Mouse (Mus musculus): ENCODE data around the gene Txndc5. TPM values are rescaled to one million over a fixed set of nuclear protein-coding genes. Genes with fewer than 3 reads are reported as not detected.

Txndc5 gene
- total RNA-seq, 2 experiments from 2014 or later: 48.5 to 53.3 TPM

DNA sequence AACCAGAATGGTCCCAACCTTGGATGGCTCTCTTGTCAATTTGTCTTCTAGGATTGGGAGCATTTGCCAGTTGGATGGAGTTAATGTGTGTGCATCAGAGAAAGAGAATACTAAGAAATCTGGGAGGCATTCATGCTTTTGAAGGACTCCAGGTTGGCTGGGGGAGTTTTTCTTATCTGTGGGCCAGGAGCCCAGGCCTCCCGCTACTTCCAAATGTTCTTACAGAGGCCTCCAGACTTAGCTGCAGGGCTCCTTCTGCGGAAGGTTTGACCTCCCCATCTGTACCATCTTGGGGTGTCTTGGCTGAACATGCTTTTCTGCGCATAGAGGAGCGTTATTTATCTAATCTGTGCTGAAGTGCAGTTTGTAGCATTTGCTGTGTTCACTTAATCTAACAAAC lies 56.0 kb downstream of the Txndc5 start:
- no peak for DNase-seq (ENCODE audit: low spot score in 2 of 2)

DNA sequence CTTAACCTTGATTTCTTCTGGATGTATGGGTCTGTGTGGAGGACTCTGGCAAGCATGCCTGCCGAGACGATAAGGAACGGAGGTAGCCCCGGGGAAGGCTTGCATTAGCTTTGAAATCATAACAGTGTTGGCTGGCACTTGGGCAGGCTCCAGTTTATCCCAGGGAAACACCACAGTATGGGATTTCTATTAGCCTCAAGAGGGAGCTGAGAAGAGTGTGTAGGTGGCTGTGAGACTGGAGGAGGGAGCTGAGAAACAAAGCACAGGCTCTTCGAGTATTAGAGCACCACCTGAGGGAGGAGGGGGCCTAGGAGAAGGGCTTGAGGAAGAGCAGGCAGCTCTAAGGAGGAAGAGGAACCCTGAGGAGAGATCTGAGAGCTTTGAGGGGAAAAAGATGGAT lies 57.7 kb downstream of the Txndc5 start:
- DNase-seq (ENCODE audit: low spot score in 2 of 2): no peak

DNA sequence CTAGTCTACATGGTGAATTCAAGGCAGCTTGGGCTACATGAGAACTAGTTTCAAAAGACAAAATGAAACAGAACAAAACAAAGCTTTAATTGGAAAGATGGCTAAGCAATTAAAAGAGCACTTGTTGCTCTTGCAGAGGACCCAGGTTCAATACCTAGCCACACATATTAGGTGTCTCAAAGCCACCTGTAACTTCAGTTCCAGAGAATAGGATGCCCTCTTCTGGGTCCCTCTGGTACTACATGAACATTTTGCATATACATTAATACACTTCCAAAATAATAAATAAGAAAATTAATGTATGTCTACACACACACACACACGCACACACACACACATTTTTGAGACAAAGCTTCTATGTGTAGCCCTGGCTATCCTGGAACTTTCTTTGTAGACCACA lies 65.2 kb downstream of the Txndc5 start:
- DNase-seq (ENCODE audit: low spot score in 2 of 2): no peak

- no peak for DNase-seq (ENCODE audit: low spot score in 2 of 2)
These were observed 77.2 kb downstream of the Txndc5 start for GRCm38 (mm10) chr13:38451446-38451845.

Other genes starting within 250 kb of the Txndc5 start
- 1 to 10 TPM; 6.9 to 8.3 TPM for gene Bmp6, start 183.7 kb downstream of the Txndc5 start, total RNA-seq (2021)
- gene Bloc1s5, start 106.3 kb upstream of the Txndc5 start, total RNA-seq (2021): 10 to 100 TPM; 11.1 to 12.3 TPM
- gene Eef1e1, start 130.2 kb upstream of the Txndc5 start, total RNA-seq (2021): 10 to 100 TPM; 43.7 to 47.2 TPM

Data from layer of hippocampus, postnatal 10 days (tissue).